Mouse (Mus musculus): ENCODE data around the gene Anapc2. TPM values are rescaled to one million over a fixed set of nuclear protein-coding genes. Genes with fewer than 3 reads are reported as not detected.

Anapc2 gene
- polyA plus RNA-seq, 1 experiment from 2014 or later: 43.4 TPM

- Histone ChIP-seq H3K4me3 (ENCODE audit: low read depth, low read length) (no peak overlapping the region), H3K27me3 (replicated peaks; ENCODE audit: control insufficient read depth, insufficient read depth, low read length) (no peaks in the 10 kb centered on the region), H3K9me3 (ENCODE audit: control insufficient read depth) (no peaks in the 10 kb centered on the region), H3K9ac (ENCODE audit: low read depth, low read length) (no peak overlapping the region), H3K4me1 (replicated peaks; ENCODE audit: control insufficient read depth, insufficient read depth, low read length) (peaks cover 9% of the 10 kb centered on the region; the same call in 1 of the 2 replicates), H3K27ac (ENCODE audit: low read depth, low read length) (no peak overlapping the region), H3K4me2 (replicated peaks; ENCODE audit: low read depth) (no peak overlapping the region), H3K36me3 (ENCODE audit: control insufficient read depth, insufficient read depth) (peaks cover 5% of the 10 kb centered on the region; the same call in 1 of the 2 replicates)
- TF ChIP-seq CTCF (IDR thresholded peaks at IDR 0.05; ENCODE audit: low read depth): no peak
- 74% methylated on average over 5 of the region's 5 CpGs for WGBS
- no peak for ATAC-seq
Measured at GRCm38 (mm10) chr2:25226864-25227263, 45.4 kb upstream of the Anapc2 start.

GRCm38 (mm10) chr2:25227406-25227805 is 44.9 kb upstream of the Anapc2 start:
- ATAC-seq: no peak
- Histone ChIP-seq H3K4me3 (ENCODE audit: low read depth, low read length) (no peak overlapping the region), H3K4me1 (replicated peaks; ENCODE audit: control insufficient read depth, insufficient read depth, low read length) (peaks cover 9% of the 10 kb centered on the region; the same call in 1 of the 2 replicates), H3K4me2 (replicated peaks; ENCODE audit: low read depth) (no peak overlapping the region), H3K9me3 (ENCODE audit: control insufficient read depth) (no peaks in the 10 kb centered on the region), H3K9ac (ENCODE audit: low read depth, low read length) (no peak overlapping the region), H3K27ac (ENCODE audit: low read depth, low read length) (no peak overlapping the region), H3K27me3 (replicated peaks; ENCODE audit: control insufficient read depth, insufficient read depth, low read length) (no peaks in the 10 kb centered on the region), H3K36me3 (ENCODE audit: control insufficient read depth, insufficient read depth) (no peaks in the 10 kb centered on the region)
- no peak for TF ChIP-seq CTCF (IDR thresholded peaks at IDR 0.05; ENCODE audit: low read depth)
- 94% methylated on average over 4 of the region's 4 CpGs for WGBS

- ATAC-seq: peak; percentile 67
Measured at GRCm38 (mm10) chr2:25228431-25228889, 43.8 kb upstream of the Anapc2 start.

GRCm38 (mm10) chr2:25228995-25229530 is 43.2 kb upstream of the Anapc2 start:
- peak overlapping the region; percentile 31; the same call in 1 of the 2 replicates for H3K9ac ChIP-seq (ENCODE audit: low read depth, low read length)
- no peak for ATAC-seq
- TF ChIP-seq CTCF (IDR thresholded peaks at IDR 0.05; ENCODE audit: low read depth): no peak
- no peaks in the 10 kb centered on the region for H3K36me3 ChIP-seq (ENCODE audit: control insufficient read depth, insufficient read depth)
- H3K4me1 ChIP-seq (replicated peaks; ENCODE audit: control insufficient read depth, insufficient read depth, low read length): peaks cover 13% of the 10 kb centered on the region
- no peak overlapping the region for H3K4me3 ChIP-seq (ENCODE audit: low read depth, low read length)
- H3K9me3 ChIP-seq (ENCODE audit: control insufficient read depth): no peaks in the 10 kb centered on the region
- 71% methylated on average over 6 of the region's 6 CpGs for WGBS
- peak overlapping the region; percentile 41 for H3K4me2 ChIP-seq (replicated peaks; ENCODE audit: low read depth)
- peak overlapping the region; percentile 78 for H3K27ac ChIP-seq (ENCODE audit: low read depth, low read length)
- no peaks in the 10 kb centered on the region for H3K27me3 ChIP-seq (replicated peaks; ENCODE audit: control insufficient read depth, insufficient read depth, low read length)

More at GRCm38 (mm10) chr2:25228431-25228889, 43.8 kb upstream of the Anapc2 start:
- peak; percentile 77 for TF ChIP-seq CTCF (IDR thresholded peaks at IDR 0.05; ENCODE audit: low read depth)
- Histone ChIP-seq H3K4me2 (replicated peaks; ENCODE audit: low read depth) (peak overlapping the region; percentile 41), H3K4me1 (replicated peaks; ENCODE audit: control insufficient read depth, insufficient read depth, low read length) (peaks cover 11% of the 10 kb centered on the region), H3K27ac (ENCODE audit: low read depth, low read length) (peak overlapping the region; percentile 78), H3K4me3 (ENCODE audit: low read depth, low read length) (peak overlapping the region; percentile 9; the same call in 1 of the 2 replicates), H3K36me3 (ENCODE audit: control insufficient read depth, insufficient read depth) (no peaks in the 10 kb centered on the region), H3K27me3 (replicated peaks; ENCODE audit: control insufficient read depth, insufficient read depth, low read length) (no peaks in the 10 kb centered on the region), H3K9me3 (ENCODE audit: control insufficient read depth) (no peaks in the 10 kb centered on the region), H3K9ac (ENCODE audit: low read depth, low read length) (peak overlapping the region; percentile 31; the same call in 1 of the 2 replicates)
- under 1% methylated on average over 7 of the region's 7 CpGs for WGBS

- Histone ChIP-seq H3K4me2 (replicated peaks; ENCODE audit: low read depth) (no peak overlapping the region), H3K9me3 (ENCODE audit: control insufficient read depth) (no peaks in the 10 kb centered on the region), H3K27me3 (replicated peaks; ENCODE audit: control insufficient read depth, insufficient read depth, low read length) (no peaks in the 10 kb centered on the region), H3K4me1 (replicated peaks; ENCODE audit: control insufficient read depth, insufficient read depth, low read length) (peaks cover 13% of the 10 kb centered on the region), H3K36me3 (ENCODE audit: control insufficient read depth, insufficient read depth) (no peaks in the 10 kb centered on the region), H3K4me3 (ENCODE audit: low read depth, low read length) (no peak overlapping the region), H3K9ac (ENCODE audit: low read depth, low read length) (no peak overlapping the region), H3K27ac (ENCODE audit: low read depth, low read length) (no peak overlapping the region)
- TF ChIP-seq CTCF (IDR thresholded peaks at IDR 0.05; ENCODE audit: low read depth): no peak
- ATAC-seq: no peak
- WGBS: 89% methylated on average over 5 of the region's 5 CpGs
Measured at GRCm38 (mm10) chr2:25229582-25229981, 42.7 kb upstream of the Anapc2 start.

- H3K9ac ChIP-seq (ENCODE audit: low read depth, low read length): no peak overlapping the region
- H3K9me3 ChIP-seq (ENCODE audit: control insufficient read depth): no peaks in the 10 kb centered on the region
- H3K27ac ChIP-seq (ENCODE audit: low read depth, low read length): no peak overlapping the region
- no peak for TF ChIP-seq CTCF (IDR thresholded peaks at IDR 0.05; ENCODE audit: low read depth)
- H3K27me3 ChIP-seq (replicated peaks; ENCODE audit: control insufficient read depth, insufficient read depth, low read length): no peaks in the 10 kb centered on the region
- no peak for ATAC-seq
- H3K4me3 ChIP-seq (ENCODE audit: low read depth, low read length): no peak overlapping the region
- H3K36me3 ChIP-seq (ENCODE audit: control insufficient read depth, insufficient read depth): no peaks in the 10 kb centered on the region
- WGBS: 94% methylated on average over 7 of the region's 7 CpGs
- H3K4me1 ChIP-seq (replicated peaks; ENCODE audit: control insufficient read depth, insufficient read depth, low read length): peaks cover 18% of the 10 kb centered on the region
- H3K4me2 ChIP-seq (replicated peaks; ENCODE audit: low read depth): no peak overlapping the region
Measured at GRCm38 (mm10) chr2:25230581-25230980, 41.7 kb upstream of the Anapc2 start.

Data from intestine, postnatal 0 days (tissue).